Mouse (Mus musculus): ENCODE measurements around the gene Prdm1. TPM values are rescaled to one million over a fixed set of nuclear protein-coding genes. Genes with fewer than 3 reads are reported as not detected.

Gene Prdm1
- polyA plus RNA-seq, 1 experiment from 2014 or later, result 0.62 TPM

- H3K9me3 ChIP-seq (ENCODE audit: control insufficient read depth, low read length), result no peaks in the 10 kb centered on the region
- H3K4me2 ChIP-seq, result peak overlapping the region; percentile 88
- WGBS, result under 1% methylated on average over 25 of the region's 25 CpGs
- H3K4me1 ChIP-seq (replicated peaks; ENCODE audit: control insufficient read depth, insufficient read depth, low read length), result peaks cover 10% of the 10 kb centered on the region
- peak overlapping the region; percentile 23; the same call in 1 of the 2 replicates for H3K27ac ChIP-seq (ENCODE audit: low read depth, low read length)
- ATAC-seq (replicated peaks; ENCODE audit: low FRiP score), result no peak
- H3K4me3 ChIP-seq (ENCODE audit: low read depth, low read length), result peak overlapping the region; percentile 66
- no peaks in the 10 kb centered on the region for H3K36me3 ChIP-seq (ENCODE audit: control insufficient read depth, insufficient read depth, low read length)
- peaks cover 17% of the 10 kb centered on the region for H3K27me3 ChIP-seq (replicated peaks; ENCODE audit: control insufficient read depth, insufficient read depth, low read length)
- no peak for DNase-seq (ENCODE audit: low spot score)
- H3K9ac ChIP-seq (ENCODE audit: low read depth, low read length), result peak overlapping the region; percentile 59
Measured at GRCm38 (mm10) chr10:44457791-44458533, 70.3 kb downstream of the Prdm1 start.

- Histone ChIP-seq H3K27me3 (replicated peaks; ENCODE audit: control insufficient read depth, insufficient read depth, low read length) (peaks cover 17% of the 10 kb centered on the region), H3K4me3 (ENCODE audit: low read depth, low read length) (peak overlapping the region; percentile 66), H3K4me1 (replicated peaks; ENCODE audit: control insufficient read depth, insufficient read depth, low read length) (peaks cover 10% of the 10 kb centered on the region), H3K36me3 (ENCODE audit: control insufficient read depth, insufficient read depth, low read length) (no peaks in the 10 kb centered on the region), H3K27ac (ENCODE audit: low read depth, low read length) (no peak overlapping the region), H3K9me3 (ENCODE audit: control insufficient read depth, low read length) (no peaks in the 10 kb centered on the region), H3K4me2 (peak overlapping the region; percentile 88), H3K9ac (ENCODE audit: low read depth, low read length) (no peak overlapping the region)
- 4% methylated on average over 31 of the region's 31 CpGs for WGBS
- DNase-seq (ENCODE audit: low spot score) (peak; percentile 51), ATAC-seq (replicated peaks; ENCODE audit: low FRiP score) (no peak)
Measured at GRCm38 (mm10) chr10:44456757-44457595, 71.3 kb downstream of the Prdm1 start.

GRCm38 (mm10) chr10:44454753-44455152 lies 73.5 kb downstream of the Prdm1 start:
- no peaks in the 10 kb centered on the region for H3K9me3 ChIP-seq (ENCODE audit: control insufficient read depth, low read length)
- H3K27me3 ChIP-seq (replicated peaks; ENCODE audit: control insufficient read depth, insufficient read depth, low read length), result peaks cover 17% of the 10 kb centered on the region
- DNase-seq (ENCODE audit: low spot score), result no peak
- 0 out of 2 replicates have a peak overlapping the region, but pooled peaks have one; percentile 23 for H3K4me2 ChIP-seq
- H3K4me3 ChIP-seq (ENCODE audit: low read depth, low read length), result no peak overlapping the region
- no peak for ATAC-seq (replicated peaks; ENCODE audit: low FRiP score)
- no peak overlapping the region for H3K9ac ChIP-seq (ENCODE audit: low read depth, low read length)
- H3K4me1 ChIP-seq (replicated peaks; ENCODE audit: control insufficient read depth, insufficient read depth, low read length), result peaks cover 10% of the 10 kb centered on the region
- H3K27ac ChIP-seq (ENCODE audit: low read depth, low read length), result no peak overlapping the region
- WGBS, result 68% methylated on average over 4 of the region's 4 CpGs
- H3K36me3 ChIP-seq (ENCODE audit: control insufficient read depth, insufficient read depth, low read length), result no peaks in the 10 kb centered on the region

- 63% methylated on average over 2 of the region's 2 CpGs for WGBS
- no peak for DNase-seq (ENCODE audit: low spot score)
Measured at GRCm38 (mm10) chr10:44454111-44454510, 74.2 kb downstream of the Prdm1 start.

GRCm38 (mm10) chr10:44450835-44451234 lies 77.5 kb downstream of the Prdm1 start:
- Histone ChIP-seq H3K27me3 (replicated peaks; ENCODE audit: control insufficient read depth, insufficient read depth, low read length) (peaks cover 3% of the 10 kb centered on the region; the same call in 1 of the 2 replicates), H3K36me3 (ENCODE audit: control insufficient read depth, insufficient read depth, low read length) (no peaks in the 10 kb centered on the region), H3K9ac (ENCODE audit: low read depth, low read length) (no peak overlapping the region), H3K9me3 (ENCODE audit: control insufficient read depth, low read length) (no peaks in the 10 kb centered on the region), H3K4me1 (replicated peaks; ENCODE audit: control insufficient read depth, insufficient read depth, low read length) (peaks cover 3% of the 10 kb centered on the region; the same call in 1 of the 2 replicates), H3K4me2 (no peak overlapping the region), H3K27ac (ENCODE audit: low read depth, low read length) (no peak overlapping the region), H3K4me3 (ENCODE audit: low read depth, low read length) (no peak overlapping the region)
- ATAC-seq (replicated peaks; ENCODE audit: low FRiP score) (no peak), DNase-seq (ENCODE audit: low spot score) (no peak)
- WGBS, result 85% methylated on average over 2 of the region's 2 CpGs

More at GRCm38 (mm10) chr10:44454111-44454510, 74.2 kb downstream of the Prdm1 start:
- Histone ChIP-seq H3K27me3 (replicated peaks; ENCODE audit: control insufficient read depth, insufficient read depth, low read length) (peaks cover 17% of the 10 kb centered on the region), H3K27ac (ENCODE audit: low read depth, low read length) (no peak overlapping the region), H3K4me2 (no peak overlapping the region), H3K4me1 (replicated peaks; ENCODE audit: control insufficient read depth, insufficient read depth, low read length) (peaks cover 10% of the 10 kb centered on the region), H3K36me3 (ENCODE audit: control insufficient read depth, insufficient read depth, low read length) (no peaks in the 10 kb centered on the region), H3K9me3 (ENCODE audit: control insufficient read depth, low read length) (no peaks in the 10 kb centered on the region), H3K4me3 (ENCODE audit: low read depth, low read length) (no peak overlapping the region), H3K9ac (ENCODE audit: low read depth, low read length) (no peak overlapping the region)
- ATAC-seq (replicated peaks; ENCODE audit: low FRiP score), result no peak

DNA sequence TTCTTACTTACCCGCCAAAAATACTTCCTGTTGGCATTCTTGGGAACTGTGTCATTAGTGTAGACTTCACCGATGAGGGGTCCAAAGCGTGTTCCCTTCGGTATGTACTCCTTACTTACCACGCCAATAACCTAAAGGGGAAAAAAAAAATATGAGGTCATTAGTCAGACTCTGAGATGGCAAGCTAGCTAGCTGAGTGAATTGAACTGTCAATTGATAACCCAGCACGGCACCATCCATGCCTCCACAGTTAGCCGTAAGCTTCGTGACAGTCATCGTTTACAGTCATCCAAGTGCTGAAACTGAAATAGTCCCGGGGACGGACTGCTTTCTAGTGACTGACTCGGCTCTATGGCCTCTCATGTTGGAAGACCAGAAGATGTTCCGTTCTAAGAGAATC lies 78.2 kb downstream of the Prdm1 start:
- no peaks in the 10 kb centered on the region for H3K36me3 ChIP-seq (ENCODE audit: control insufficient read depth, insufficient read depth, low read length)
- no peak overlapping the region for H3K9ac ChIP-seq (ENCODE audit: low read depth, low read length)
- no peak for ATAC-seq (replicated peaks; ENCODE audit: low FRiP score)
- DNase-seq (ENCODE audit: low spot score), result no peak
- peaks cover 3% of the 10 kb centered on the region; the same call in 1 of the 2 replicates for H3K4me1 ChIP-seq (replicated peaks; ENCODE audit: control insufficient read depth, insufficient read depth, low read length)
- no peak overlapping the region for H3K27ac ChIP-seq (ENCODE audit: low read depth, low read length)
- H3K9me3 ChIP-seq (ENCODE audit: control insufficient read depth, low read length), result no peaks in the 10 kb centered on the region
- H3K27me3 ChIP-seq (replicated peaks; ENCODE audit: control insufficient read depth, insufficient read depth, low read length), result no peaks in the 10 kb centered on the region
- H3K4me2 ChIP-seq, result no peak overlapping the region
- no peak overlapping the region for H3K4me3 ChIP-seq (ENCODE audit: low read depth, low read length)
- WGBS, result 80% methylated on average over 13 of the region's 13 CpGs

DNA sequence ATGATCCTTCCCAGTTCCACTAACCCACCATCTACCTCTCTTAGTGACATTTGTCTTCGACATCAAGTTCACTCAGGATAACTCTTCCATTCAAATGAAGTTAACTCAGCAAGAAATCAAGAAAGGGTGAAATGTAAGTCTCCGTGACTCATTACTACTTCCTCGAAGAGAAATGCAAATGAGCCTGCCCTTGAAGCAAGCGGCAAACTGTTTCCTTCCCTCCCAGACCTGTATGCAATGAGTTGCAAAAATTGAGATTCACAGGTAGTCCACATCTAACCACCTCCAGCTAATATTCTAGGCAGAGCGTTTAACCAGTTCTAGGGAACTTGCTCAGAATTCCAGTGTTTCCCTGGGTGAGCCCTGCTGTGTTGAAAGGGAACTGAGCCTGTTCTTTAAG lies 78.6 kb downstream of the Prdm1 start:
- ATAC-seq (replicated peaks; ENCODE audit: low FRiP score) (no peak), DNase-seq (ENCODE audit: low spot score) (no peak)
- Histone ChIP-seq H3K4me3 (ENCODE audit: low read depth, low read length) (no peak overlapping the region), H3K4me1 (replicated peaks; ENCODE audit: control insufficient read depth, insufficient read depth, low read length) (peaks cover 3% of the 10 kb centered on the region; the same call in 1 of the 2 replicates), H3K36me3 (ENCODE audit: control insufficient read depth, insufficient read depth, low read length) (no peaks in the 10 kb centered on the region), H3K4me2 (no peak overlapping the region), H3K27ac (ENCODE audit: low read depth, low read length) (no peak overlapping the region), H3K9me3 (ENCODE audit: control insufficient read depth, low read length) (no peaks in the 10 kb centered on the region), H3K27me3 (replicated peaks; ENCODE audit: control insufficient read depth, insufficient read depth, low read length) (no peaks in the 10 kb centered on the region), H3K9ac (ENCODE audit: low read depth, low read length) (no peak overlapping the region)
- WGBS, result 65% methylated on average over 5 of the region's 5 CpGs

DNA sequence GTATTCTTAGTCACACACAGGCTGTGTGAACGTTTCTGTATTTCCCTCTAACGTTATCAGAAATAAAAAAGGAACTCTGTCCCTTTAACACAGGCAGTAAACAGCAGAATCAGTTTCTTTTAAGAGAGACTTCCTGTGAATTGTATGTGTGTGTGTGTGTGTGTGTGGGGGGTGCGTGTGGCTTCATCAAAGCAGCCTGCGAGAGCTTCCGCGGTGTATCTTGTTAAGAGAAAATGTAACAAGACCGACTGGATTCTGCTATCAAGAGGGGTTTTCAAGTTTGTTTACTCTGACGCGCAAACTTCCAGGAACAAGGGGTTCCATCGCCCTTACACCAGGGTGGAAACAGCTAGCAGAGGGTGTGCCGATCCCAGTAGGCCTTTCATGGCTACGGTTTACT lies 80.1 kb downstream of the Prdm1 start:
- Histone ChIP-seq H3K4me3 (ENCODE audit: low read depth, low read length) (no peak overlapping the region), H3K9ac (ENCODE audit: low read depth, low read length) (no peak overlapping the region), H3K27ac (ENCODE audit: low read depth, low read length) (no peak overlapping the region), H3K4me2 (peak overlapping the region; percentile 5; the same call in 1 of the 2 replicates), H3K36me3 (ENCODE audit: control insufficient read depth, insufficient read depth, low read length) (no peaks in the 10 kb centered on the region), H3K9me3 (ENCODE audit: control insufficient read depth, low read length) (no peaks in the 10 kb centered on the region), H3K27me3 (replicated peaks; ENCODE audit: control insufficient read depth, insufficient read depth, low read length) (no peaks in the 10 kb centered on the region), H3K4me1 (replicated peaks; ENCODE audit: control insufficient read depth, insufficient read depth, low read length) (peaks cover 8% of the 10 kb centered on the region; the same call in 1 of the 2 replicates)
- 31% methylated on average over 12 of the region's 12 CpGs for WGBS
- DNase-seq (ENCODE audit: low spot score) (no peak), ATAC-seq (replicated peaks; ENCODE audit: low FRiP score) (no peak)

All from liver, embryonic 11.5 days (tissue).